Mouse (Mus musculus) hindbrain, embryonic 11.5 days (tissue): Measurements from ENCODE around the gene Hpgd. TPM values are rescaled to one million over a fixed set of nuclear protein-coding genes. Genes with fewer than 3 reads are reported as not detected.

ENCODE experiments used
- ATAC-seq: fragments of 200-750 bp; cut with Nextera tagmentation; 2 replicates; pipeline ENCODE4 v1.8.0; 2017; ENCODE audit warnings: mild to moderate bottlenecking, moderate TSS enrichment, moderate library complexity; ENCODE audit not compliant: low FRiP score
- DNase-seq: peaks from one replicate; pipeline ENCODE4 v3.0.0-alpha.2; 2015; ENCODE audit warnings: low spot score
- H3K27ac ChIP-seq: fragments of 300-500 bp; sonication (generic); 2 replicates; pipeline ENCODE4 v1.5.1; 2014; ENCODE audit warnings: mild to moderate bottlenecking, low read depth, low read length
- H3K27me3 ChIP-seq: fragments of 300-500 bp; sonication (generic); 2 replicates; pipeline ENCODE4 v1.6.1; 2014; ENCODE audit warnings: mild to moderate bottlenecking, low read length, moderate library complexity, mixed read lengths; ENCODE audit not compliant: control insufficient read depth, insufficient read depth
- H3K36me3 ChIP-seq: fragments of 300-500 bp; sonication (generic); 2 replicates; pipeline ENCODE4 v1.6.1; 2014; ENCODE audit warnings: mild to moderate bottlenecking, low read length, moderate library complexity, mixed read lengths; ENCODE audit not compliant: control insufficient read depth, insufficient read depth
- H3K4me1 ChIP-seq: fragments of 300-500 bp; sonication (generic); replicated peaks from 2 replicates; pipeline ENCODE4 v1.6.1; 2014; ENCODE audit warnings: low read length, mixed read lengths; ENCODE audit not compliant: control insufficient read depth, insufficient read depth
- H3K4me2 ChIP-seq: fragments of 300-500 bp; sonication (generic); replicated peaks from 2 replicates; pipeline ENCODE4 v1.6.1; 2014; ENCODE audit warnings: mild to moderate bottlenecking, low read depth, low read length
- H3K4me3 ChIP-seq: fragments of 300-500 bp; sonication (generic); 2 replicates; pipeline ENCODE4 v1.5.1; 2014; ENCODE audit warnings: low read depth, low read length
- H3K9ac ChIP-seq: fragments of 300-500 bp; sonication (generic); 2 replicates; pipeline ENCODE4 v1.6.1; 2014; ENCODE audit warnings: low read depth, low read length
- H3K9me3 ChIP-seq: fragments of 300-500 bp; sonication (generic); 2 replicates; pipeline ENCODE4 v1.6.1; 2016; ENCODE audit warnings: low read length; ENCODE audit not compliant: control insufficient read depth
- WGBS: fragments of 180-500 bp; shearing (Covaris S2); extraction: QIAGEN DNeasy Blood & Tissue Kit; methylation state at CpG from one replicate; pipeline ENCODE4 v1.1.7; 2014; 5-methylcytosine and 5-hydroxymethylcytosine counted together
- polyA plus RNA-seq: library from polyadenylated mRNA; unstranded; fragments of >200 nt; fragmentation: Nextera tagmentation; extraction: Ambion mirVana; gene quantifications from 2 replicates; pipeline ENCODE4 v1.2.1, GENCODE M21; 2014

Hpgd gene
- polyA plus RNA-seq, 1 experiment from 2014 or later = 19.4 TPM

GRCm38 (mm10) chr8:56336771-56337170 lies 42.4 kb downstream of the Hpgd start:
- H3K27ac ChIP-seq = no peak overlapping the region
- H3K9me3 ChIP-seq = no peaks in the 10 kb centered on the region
- ATAC-seq = no peak
- H3K27me3 ChIP-seq = no peaks in the 10 kb centered on the region
- H3K4me3 ChIP-seq = no peak overlapping the region
- H3K36me3 ChIP-seq = no peaks in the 10 kb centered on the region
- no peak overlapping the region for H3K9ac ChIP-seq
- H3K4me2 ChIP-seq = no peak overlapping the region
- 76% methylated on average over 8 of the region's 8 CpGs for WGBS
- no peak for DNase-seq
- H3K4me1 ChIP-seq = no peaks in the 10 kb centered on the region

- H3K4me1 ChIP-seq = no peaks in the 10 kb centered on the region
- H3K27ac ChIP-seq = no peak overlapping the region
- H3K9ac ChIP-seq = no peak overlapping the region
- no peaks in the 10 kb centered on the region for H3K9me3 ChIP-seq
- H3K4me2 ChIP-seq = no peak overlapping the region
- ATAC-seq = no peak
- 92% methylated on average over 6 of the region's 6 CpGs for WGBS
- H3K36me3 ChIP-seq = no peaks in the 10 kb centered on the region
- H3K27me3 ChIP-seq = no peaks in the 10 kb centered on the region
- DNase-seq = no peak
- H3K4me3 ChIP-seq = no peak overlapping the region
These were observed 49.1 kb downstream of the Hpgd start for GRCm38 (mm10) chr8:56343505-56343904.

- WGBS = 90% methylated on average over 2 of the region's 2 CpGs
- H3K4me1 ChIP-seq = no peaks in the 10 kb centered on the region
These were observed 49.6 kb downstream of the Hpgd start for GRCm38 (mm10) chr8:56343940-56344339.

GRCm38 (mm10) chr8:56344359-56344758 lies 50.0 kb downstream of the Hpgd start:
- no peak overlapping the region for H3K27ac ChIP-seq
- 69% methylated on average over 1 of the region's 1 CpGs for WGBS
- H3K9ac ChIP-seq = no peak overlapping the region
- no peaks in the 10 kb centered on the region for H3K36me3 ChIP-seq
- H3K4me3 ChIP-seq = no peak overlapping the region
- H3K27me3 ChIP-seq = no peaks in the 10 kb centered on the region
- no peaks in the 10 kb centered on the region for H3K9me3 ChIP-seq
- ATAC-seq = no peak
- no peak for DNase-seq
- no peaks in the 10 kb centered on the region for H3K4me1 ChIP-seq
- H3K4me2 ChIP-seq = no peak overlapping the region

More at GRCm38 (mm10) chr8:56343940-56344339, 49.6 kb downstream of the Hpgd start:
- DNase-seq = no peak
- H3K4me2 ChIP-seq = no peak overlapping the region
- no peak overlapping the region for H3K9ac ChIP-seq
- no peaks in the 10 kb centered on the region for H3K36me3 ChIP-seq
- no peaks in the 10 kb centered on the region for H3K9me3 ChIP-seq
- H3K27ac ChIP-seq = no peak overlapping the region
- H3K4me3 ChIP-seq = no peak overlapping the region
- ATAC-seq = no peak
- no peaks in the 10 kb centered on the region for H3K27me3 ChIP-seq

- Histone ChIP-seq H3K9ac (no peak overlapping the region), H3K4me3 (no peak overlapping the region), H3K9me3 (no peaks in the 10 kb centered on the region), H3K36me3 (no peaks in the 10 kb centered on the region), H3K4me1 (no peaks in the 10 kb centered on the region), H3K4me2 (no peak overlapping the region), H3K27ac (no peak overlapping the region), H3K27me3 (no peaks in the 10 kb centered on the region)
- ATAC-seq (no peak), DNase-seq (no peak)
- 91% methylated on average over 5 of the region's 5 CpGs for WGBS
These were observed 51.4 kb downstream of the Hpgd start for GRCm38 (mm10) chr8:56345641-56346420.

GRCm38 (mm10) chr8:56363180-56363579 lies 68.8 kb downstream of the Hpgd start:
- H3K27me3 ChIP-seq = no peaks in the 10 kb centered on the region
- no peak overlapping the region for H3K27ac ChIP-seq
- H3K9me3 ChIP-seq = no peaks in the 10 kb centered on the region
- no peak overlapping the region for H3K9ac ChIP-seq
- H3K4me1 ChIP-seq = no peaks in the 10 kb centered on the region
- DNase-seq (no peak), ATAC-seq (no peak)
- no peaks in the 10 kb centered on the region for H3K36me3 ChIP-seq
- WGBS = 94% methylated on average over 2 of the region's 2 CpGs
- H3K4me2 ChIP-seq = no peak overlapping the region
- no peak overlapping the region for H3K4me3 ChIP-seq
